Mouse (Mus musculus) midbrain, embryonic 10.5 days (tissue): ENCODE results near the gene Gxylt2. TPM values are rescaled to one million over a fixed set of nuclear protein-coding genes. Genes with fewer than 3 reads are reported as not detected.

Experiments
- DNase-seq: peaks from one replicate; pipeline ENCODE4 v3.0.0-alpha.2; 2017; ENCODE audit warnings: low spot score
- H3K27ac ChIP-seq: fragments of 300-500 bp; sonication (generic); replicated peaks from 2 replicates; pipeline ENCODE4 v1.5.1; 2016; ENCODE audit warnings: mild to moderate bottlenecking
- H3K27me3 ChIP-seq: fragments of 300-500 bp; sonication (generic); 2 replicates; pipeline ENCODE4 v1.6.1; 2016; ENCODE audit warnings: low read depth, mild to moderate bottlenecking; ENCODE audit not compliant: poor library complexity, severe bottlenecking
- H3K36me3 ChIP-seq: fragments of 300-500 bp; sonication (generic); 2 replicates; pipeline ENCODE4 v1.6.1; 2016; ENCODE audit warnings: mild to moderate bottlenecking, moderate library complexity
- H3K4me1 ChIP-seq: fragments of 300-500 bp; sonication (generic); 2 replicates; pipeline ENCODE4 v1.6.1; 2016
- H3K4me3 ChIP-seq: fragments of 300-500 bp; sonication (generic); 2 replicates; pipeline ENCODE4 v1.5.1; 2016; ENCODE audit warnings: mild to moderate bottlenecking, moderate library complexity
- H3K9me3 ChIP-seq: fragments of 300-500 bp; sonication (generic); replicated peaks from 2 replicates; pipeline ENCODE4 v1.6.1; 2016; ENCODE audit warnings: mild to moderate bottlenecking
- WGBS: fragments of 180-500 bp; shearing (Covaris S2); methylation state at CpG from one replicate; pipeline ENCODE4 v1.1.7; 2016; 5-methylcytosine and 5-hydroxymethylcytosine counted together
- polyA plus RNA-seq: library from polyadenylated mRNA; unstranded; fragments of >200 nt; fragmentation: Nextera tagmentation; extraction: Ambion mirVana; gene quantifications from 2 replicates; pipeline ENCODE4 v1.2.1, GENCODE M21; 2016

Gxylt2 gene
- polyA plus RNA-seq, 1 experiment from 2014 or later = 1.4 TPM

DNA sequence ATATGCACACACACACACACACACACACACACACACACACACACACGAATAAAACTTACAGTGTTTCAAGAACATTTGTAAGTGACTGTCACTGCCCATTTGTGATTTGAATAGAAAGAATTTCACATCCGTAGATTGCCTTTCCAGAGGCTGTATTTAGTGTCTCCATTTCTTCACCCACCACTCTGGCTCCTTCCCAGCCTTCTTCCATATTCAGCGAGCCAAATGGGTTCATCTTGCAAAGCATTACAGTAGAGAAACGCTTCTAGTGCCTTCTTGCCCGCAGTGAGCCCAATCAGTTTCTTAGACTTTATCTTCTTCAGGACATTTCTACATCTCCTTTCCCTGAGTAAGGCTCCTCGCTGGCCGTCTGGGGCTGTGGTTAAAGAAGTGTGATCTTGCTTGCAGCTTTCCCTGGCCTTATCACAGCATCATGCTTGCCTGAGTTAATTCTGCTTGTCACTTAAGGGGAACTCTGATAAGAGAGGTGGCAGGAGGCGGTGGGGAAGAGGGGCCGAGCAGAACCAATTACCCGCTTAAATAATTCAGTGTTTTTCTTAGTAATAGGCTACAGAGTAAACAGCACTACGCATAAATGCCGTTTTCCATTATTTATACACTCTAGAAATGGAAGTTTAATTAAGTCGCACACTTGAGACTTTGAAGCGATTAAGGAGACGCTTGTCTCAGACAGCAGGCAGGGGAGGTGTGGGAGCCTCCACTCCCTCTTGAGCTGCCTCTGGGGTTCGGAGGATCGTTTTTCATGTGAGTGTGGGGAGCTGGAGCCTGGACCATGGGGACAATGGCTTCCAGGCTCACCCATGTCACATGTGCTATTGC lies 16.6 kb downstream of the Gxylt2 start:
- Histone ChIP-seq H3K4me3 (no peak overlapping the region), H3K36me3 (no peaks in the 10 kb centered on the region), H3K27me3 (no peaks in the 10 kb centered on the region; the same call in none of the 2 replicates), H3K4me1 (peaks cover 6% of the 10 kb centered on the region), H3K27ac (no peak overlapping the region), H3K9me3 (no peaks in the 10 kb centered on the region)
- WGBS = 62% methylated on average over 17 of the region's 17 CpGs
- DNase-seq = no peak

DNA sequence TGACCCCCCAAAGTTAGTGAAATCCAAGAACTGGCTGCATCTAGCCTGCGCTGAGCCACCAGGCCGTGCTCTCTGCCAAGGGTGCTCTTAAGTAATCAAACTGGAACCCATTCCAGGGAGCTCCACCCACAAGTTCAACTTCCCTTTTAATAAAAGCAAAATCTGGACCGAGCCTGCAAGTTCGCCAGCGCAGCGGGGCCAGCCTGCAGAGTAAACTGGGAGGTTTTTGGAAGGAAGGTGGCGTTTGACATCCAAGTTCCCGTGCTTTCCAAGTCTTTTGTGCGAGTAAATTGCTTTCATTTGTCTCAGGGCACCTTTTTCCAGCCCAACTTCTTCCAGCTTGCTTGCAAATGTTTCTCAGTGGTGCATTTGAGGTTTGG lies 27.5 kb downstream of the Gxylt2 start:
- no peaks in the 10 kb centered on the region for H3K9me3 ChIP-seq
- H3K27ac ChIP-seq = no peak overlapping the region
- H3K36me3 ChIP-seq = no peaks in the 10 kb centered on the region
- H3K4me3 ChIP-seq = no peak overlapping the region
- peaks cover 4% of the 10 kb centered on the region; the same call in 1 of the 2 replicates for H3K4me1 ChIP-seq
- WGBS = 84% methylated on average over 9 of the region's 9 CpGs
- DNase-seq = no peak
- H3K27me3 ChIP-seq = no peaks in the 10 kb centered on the region

DNA sequence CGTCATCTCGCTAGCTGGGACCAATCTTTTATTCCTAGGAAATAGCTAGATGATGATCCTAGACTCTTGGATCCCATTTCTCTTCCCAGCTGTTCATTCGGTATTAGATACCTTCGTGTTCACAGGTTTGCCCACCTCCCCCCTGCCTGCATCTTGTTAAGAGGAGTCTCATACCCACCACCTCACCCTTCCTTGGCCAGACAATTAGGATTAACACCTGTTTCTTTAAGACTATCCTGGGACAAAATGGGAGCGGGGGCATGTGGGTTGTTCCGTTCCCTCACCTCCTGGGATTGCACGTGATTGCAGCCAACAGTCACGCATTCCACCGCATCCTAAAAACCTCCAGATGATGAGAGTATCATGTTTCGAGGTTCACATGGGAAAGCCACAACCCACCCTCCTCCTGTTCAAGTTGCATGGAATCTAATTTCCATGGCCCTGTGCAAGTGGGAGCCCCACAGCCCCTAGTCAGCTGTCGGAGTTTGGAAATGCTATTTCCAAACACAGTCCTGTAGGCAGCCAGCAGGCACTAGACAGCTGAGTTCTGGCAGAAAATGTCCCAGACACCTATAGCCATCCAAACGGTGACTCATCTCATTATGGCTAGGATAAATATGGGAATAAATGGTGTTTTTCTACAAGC lies 28.0 kb downstream of the Gxylt2 start:
- H3K4me3 ChIP-seq = no peak overlapping the region
- WGBS = 74% methylated on average over 12 of the region's 12 CpGs
- no peak for DNase-seq
- no peaks in the 10 kb centered on the region for H3K36me3 ChIP-seq
- peaks cover 4% of the 10 kb centered on the region; the same call in 1 of the 2 replicates for H3K4me1 ChIP-seq
- no peak overlapping the region for H3K27ac ChIP-seq
- H3K9me3 ChIP-seq = no peaks in the 10 kb centered on the region
- no peaks in the 10 kb centered on the region for H3K27me3 ChIP-seq

DNA sequence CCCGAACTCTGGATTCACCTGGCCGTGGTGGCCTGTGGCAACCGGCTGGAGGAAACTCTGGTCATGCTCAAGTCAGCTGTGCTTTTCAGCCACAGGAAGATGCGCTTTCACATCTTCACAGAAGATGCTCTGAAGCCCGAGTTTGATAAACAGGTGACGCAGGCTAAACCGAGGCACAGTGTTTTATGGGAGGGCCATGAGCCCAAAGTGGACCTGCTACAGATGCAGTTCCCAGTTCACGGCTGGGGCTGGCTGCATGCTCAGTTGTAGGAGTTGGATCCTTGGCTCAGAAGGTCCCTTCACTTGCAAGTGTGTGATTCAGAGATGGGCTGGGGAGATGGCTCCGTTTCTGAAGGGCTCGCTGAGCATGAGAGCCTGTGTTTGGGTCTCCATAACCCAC lies 28.7 kb downstream of the Gxylt2 start:
- Histone ChIP-seq H3K36me3 (no peaks in the 10 kb centered on the region), H3K27ac (no peak overlapping the region), H3K4me3 (no peak overlapping the region), H3K27me3 (no peaks in the 10 kb centered on the region), H3K4me1 (peaks cover 4% of the 10 kb centered on the region; the same call in 1 of the 2 replicates), H3K9me3 (no peaks in the 10 kb centered on the region)
- WGBS = 94% methylated on average over 10 of the region's 10 CpGs
- no peak for DNase-seq

DNA sequence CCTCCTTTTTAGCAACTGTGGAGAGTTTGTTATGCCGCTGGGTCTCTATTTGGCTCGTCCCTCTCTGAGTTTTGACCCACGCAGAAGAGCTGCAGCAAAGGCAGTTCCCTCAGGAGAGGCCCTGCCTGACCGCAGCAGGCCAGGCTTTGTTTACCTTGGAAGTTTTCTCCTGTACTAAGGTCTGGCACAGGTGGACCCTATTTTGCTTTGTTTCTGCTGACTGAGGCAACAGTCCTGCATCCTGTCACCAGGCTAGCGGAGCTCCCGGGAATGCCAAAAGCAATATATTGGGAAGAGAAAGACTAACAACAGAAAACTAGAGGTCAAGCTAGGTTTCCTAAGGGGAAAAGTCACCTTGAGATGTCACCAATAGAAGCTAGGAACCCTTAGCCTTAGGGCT lies 29.8 kb downstream of the Gxylt2 start:
- H3K27ac ChIP-seq = no peak overlapping the region
- DNase-seq = no peak
- no peaks in the 10 kb centered on the region for H3K9me3 ChIP-seq
- H3K27me3 ChIP-seq = no peaks in the 10 kb centered on the region
- WGBS = 90% methylated on average over 6 of the region's 6 CpGs
- no peak overlapping the region for H3K4me3 ChIP-seq
- H3K4me1 ChIP-seq = peaks cover 4% of the 10 kb centered on the region; the same call in 1 of the 2 replicates
- no peaks in the 10 kb centered on the region for H3K36me3 ChIP-seq

DNA sequence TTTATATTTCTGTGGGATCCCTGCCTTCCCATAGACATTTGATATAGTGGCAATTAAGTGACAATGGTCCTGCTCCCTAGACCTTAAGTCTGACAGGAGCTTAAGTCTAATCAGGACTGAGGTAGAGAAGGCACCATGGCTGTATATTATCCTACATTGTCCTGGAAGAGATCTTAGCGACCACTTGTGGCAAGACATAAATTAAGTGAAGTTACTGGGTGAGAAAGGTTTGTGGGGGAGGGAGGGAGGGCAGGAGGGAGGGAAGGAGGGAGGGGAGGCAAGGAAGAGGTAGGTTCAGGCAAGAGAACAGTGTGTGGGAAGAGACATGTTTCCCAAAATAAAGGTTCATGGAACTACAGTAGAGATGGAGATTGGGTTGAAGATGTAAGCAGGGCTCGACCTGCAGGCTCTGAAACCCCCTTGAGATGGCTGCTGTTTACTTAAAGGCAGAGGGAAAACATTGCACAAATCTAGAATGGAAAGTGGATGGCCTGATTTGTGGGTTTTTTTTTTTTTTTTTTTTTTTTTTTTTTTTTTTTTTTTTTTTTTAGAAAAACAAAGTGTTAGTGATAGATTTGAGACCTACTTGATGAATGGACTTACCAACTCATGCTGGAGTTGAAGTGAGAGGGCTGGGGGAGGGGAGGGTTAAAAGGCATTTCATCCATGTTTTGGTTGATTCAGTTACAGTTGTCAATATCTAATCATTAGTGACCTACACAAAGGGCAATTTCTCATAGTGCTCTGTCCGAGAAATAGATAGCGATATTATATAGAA lies 54.1 kb downstream of the Gxylt2 start:
- no peaks in the 10 kb centered on the region for H3K27me3 ChIP-seq
- WGBS = 83% methylated on average over 4 of the region's 4 CpGs
- no peak for DNase-seq
- H3K4me3 ChIP-seq = no peak overlapping the region
- H3K36me3 ChIP-seq = no peaks in the 10 kb centered on the region
- no peaks in the 10 kb centered on the region for H3K4me1 ChIP-seq
- no peaks in the 10 kb centered on the region for H3K9me3 ChIP-seq
- H3K27ac ChIP-seq = no peak overlapping the region

DNA sequence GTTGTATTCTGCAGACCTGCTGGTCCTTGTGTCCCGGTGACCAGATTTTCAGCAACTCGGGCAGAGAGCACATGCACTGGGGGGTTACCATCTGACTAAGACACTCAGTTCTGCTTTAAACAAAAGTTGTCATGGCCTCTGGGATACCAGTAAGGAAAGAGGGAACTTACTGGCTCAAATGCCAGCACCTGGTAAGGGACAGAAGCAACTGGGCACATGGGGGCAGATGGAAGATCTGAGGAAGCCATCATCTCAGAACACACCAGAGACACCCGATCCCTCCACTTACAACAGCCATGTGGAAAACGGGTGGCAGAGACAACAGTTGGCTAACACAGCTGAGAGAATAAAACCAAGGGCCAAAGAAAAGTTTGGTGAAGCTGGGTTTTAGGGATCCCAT lies 63.2 kb downstream of the Gxylt2 start:
- no peaks in the 10 kb centered on the region for H3K36me3 ChIP-seq
- H3K4me3 ChIP-seq = no peak overlapping the region
- H3K4me1 ChIP-seq = no peaks in the 10 kb centered on the region
- no peak for DNase-seq
- 86% methylated on average over 4 of the region's 4 CpGs for WGBS
- H3K27ac ChIP-seq = no peak overlapping the region
- no peaks in the 10 kb centered on the region for H3K9me3 ChIP-seq
- no peaks in the 10 kb centered on the region for H3K27me3 ChIP-seq

DNA sequence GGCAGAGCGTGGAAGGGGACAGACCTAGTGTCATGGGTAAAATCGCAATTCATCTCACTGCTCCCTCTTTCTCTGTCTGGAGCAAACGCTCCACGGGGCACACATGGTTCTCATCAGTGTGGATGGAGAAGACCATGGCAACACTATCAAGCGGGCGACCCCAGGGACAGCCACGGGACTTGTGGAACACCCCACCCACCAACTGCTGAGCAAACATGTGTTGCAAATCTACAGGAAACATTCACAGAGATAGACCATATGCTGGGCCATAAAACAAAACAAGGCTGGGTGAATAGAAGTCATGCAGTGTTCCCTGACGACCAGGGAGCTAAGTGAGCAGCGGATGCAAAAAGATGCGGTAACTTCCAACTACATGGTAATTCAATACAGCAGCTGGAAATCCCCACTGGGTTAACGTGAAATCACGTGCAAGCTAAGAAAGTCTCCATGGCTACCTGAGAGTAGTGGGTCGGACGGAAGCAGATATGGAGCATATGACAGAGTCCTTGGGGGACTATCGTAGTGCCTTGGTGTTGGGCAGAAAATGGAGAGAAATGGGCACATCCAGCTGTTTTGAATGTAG lies 71.5 kb downstream of the Gxylt2 start:
- no peak for DNase-seq
- peaks cover 7% of the 10 kb centered on the region for H3K4me1 ChIP-seq
- no peaks in the 10 kb centered on the region for H3K9me3 ChIP-seq
- no peaks in the 10 kb centered on the region for H3K27me3 ChIP-seq
- 80% methylated on average over 15 of the region's 15 CpGs for WGBS
- H3K36me3 ChIP-seq = no peaks in the 10 kb centered on the region
- H3K27ac ChIP-seq = no peak overlapping the region
- no peak overlapping the region for H3K4me3 ChIP-seq

DNA sequence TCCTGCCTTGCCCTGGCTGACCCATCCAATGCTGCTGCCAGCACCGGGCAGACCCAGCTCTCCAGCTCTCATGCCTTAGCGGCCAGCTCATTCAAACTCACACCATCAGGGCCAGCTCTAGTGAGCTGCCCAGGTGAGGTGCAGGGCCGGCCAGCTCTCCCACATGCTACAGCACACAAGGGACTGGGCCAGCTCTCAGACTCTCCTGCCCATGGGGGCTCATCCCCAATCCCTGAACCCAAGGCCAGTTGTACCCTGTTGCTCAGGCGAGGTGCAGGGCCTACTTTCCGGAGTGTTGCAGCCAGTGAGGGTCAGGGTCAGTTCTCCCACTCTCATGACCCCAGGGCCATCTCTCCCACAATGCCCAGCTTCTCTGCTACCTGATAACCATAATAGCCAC lies 74.1 kb downstream of the Gxylt2 start:
- DNase-seq = no peak
- Histone ChIP-seq H3K4me3 (no peak overlapping the region), H3K27me3 (no peaks in the 10 kb centered on the region), H3K36me3 (no peaks in the 10 kb centered on the region), H3K27ac (no peak overlapping the region), H3K4me1 (peaks cover 7% of the 10 kb centered on the region), H3K9me3 (no peaks in the 10 kb centered on the region)
- 87% methylated on average over 5 of the region's 5 CpGs for WGBS

DNA sequence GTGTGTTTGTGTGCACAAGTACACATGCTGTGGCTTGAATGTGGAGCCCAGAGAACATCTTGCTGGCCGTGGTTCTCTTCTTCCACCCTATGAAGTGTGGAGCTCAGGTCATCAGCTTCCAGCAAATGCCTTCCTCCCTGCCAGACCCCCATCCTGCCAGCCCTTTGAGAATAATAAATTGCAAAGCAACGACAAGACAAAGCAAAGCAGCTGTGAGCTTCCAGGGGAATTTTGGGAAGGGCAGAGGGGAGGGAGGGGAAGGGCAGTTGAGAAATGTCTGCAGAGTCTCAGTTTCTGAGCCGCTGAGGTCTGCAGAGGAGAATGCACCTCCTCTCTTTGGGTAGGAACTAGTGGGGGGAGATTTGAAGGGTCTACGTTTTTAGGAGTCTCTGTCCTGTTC lies 75.9 kb downstream of the Gxylt2 start:
- H3K4me1 ChIP-seq = peaks cover 7% of the 10 kb centered on the region
- DNase-seq = no peak
- no peaks in the 10 kb centered on the region; the same call in 1 of the 2 replicates for H3K9me3 ChIP-seq
- H3K27ac ChIP-seq = no peak overlapping the region
- no peak overlapping the region for H3K4me3 ChIP-seq
- H3K27me3 ChIP-seq = no peaks in the 10 kb centered on the region
- 47% methylated on average over 4 of the region's 4 CpGs for WGBS
- no peaks in the 10 kb centered on the region for H3K36me3 ChIP-seq

DNA sequence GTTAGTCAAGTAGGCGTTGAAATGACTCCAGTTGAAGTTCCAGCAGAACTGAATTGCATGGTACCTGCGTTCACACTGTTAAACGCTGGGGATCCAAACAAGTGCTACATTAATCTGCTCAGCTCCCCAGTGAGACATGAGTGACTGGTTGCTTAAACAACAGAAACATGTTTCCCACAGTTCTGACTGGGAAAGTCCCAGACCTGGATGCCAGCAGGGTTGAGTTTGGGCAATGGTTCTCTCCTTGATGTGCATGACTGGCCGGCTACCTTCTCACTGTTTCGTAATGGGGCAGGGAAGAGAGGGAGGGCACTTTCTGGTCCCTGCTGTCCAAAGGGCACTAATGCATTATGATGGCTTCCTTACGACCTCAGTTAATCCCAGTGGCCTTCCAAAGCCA lies 77.1 kb downstream of the Gxylt2 start:
- no peak for DNase-seq
- Histone ChIP-seq H3K4me3 (no peak overlapping the region), H3K4me1 (peaks cover 7% of the 10 kb centered on the region), H3K27ac (no peak overlapping the region), H3K27me3 (no peaks in the 10 kb centered on the region), H3K9me3 (no peaks in the 10 kb centered on the region; the same call in 1 of the 2 replicates), H3K36me3 (no peaks in the 10 kb centered on the region)
- WGBS = 85% methylated on average over 6 of the region's 6 CpGs

DNA sequence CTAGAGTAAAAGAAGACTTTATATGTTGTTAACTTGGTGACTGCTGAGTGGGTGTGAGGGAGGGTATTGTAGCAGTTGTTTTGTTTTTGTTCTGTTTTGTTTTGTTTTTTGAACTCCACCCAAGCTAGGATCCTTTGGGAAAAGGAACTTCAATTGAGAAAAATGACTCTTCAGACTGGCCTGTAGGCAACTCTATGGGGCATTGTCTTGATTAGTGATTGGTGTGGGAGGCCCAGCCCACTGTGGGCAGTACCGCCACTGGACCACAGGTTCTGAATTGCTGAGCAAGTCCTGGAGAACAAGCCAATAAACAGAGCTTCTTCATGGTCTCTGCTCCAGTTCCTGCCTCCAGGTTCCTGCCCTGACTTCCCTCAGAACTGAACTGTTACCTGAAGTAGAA lies 83.2 kb downstream of the Gxylt2 start:
- Histone ChIP-seq H3K27ac (no peak overlapping the region), H3K4me3 (no peak overlapping the region), H3K27me3 (no peaks in the 10 kb centered on the region), H3K36me3 (no peaks in the 10 kb centered on the region), H3K9me3 (no peaks in the 10 kb centered on the region; the same call in 1 of the 2 replicates), H3K4me1 (0 out of 2 replicates have a peak, but pooled peaks cover 3% of the 10 kb centered on the region)
- 86% methylated on average over 1 of the region's 1 CpGs for WGBS
- no peak for DNase-seq
